Mouse (Mus musculus) ES-E14 (cell line): ENCODE measurements at regions not wholly inside any gene's neighbourhood (a gene's known extent, or its start where the extent isn't known, plus 50 kb on each side); places are given as distances from the start of the nearest gene placed in this dataset.

ENCODE experiments used
- DNase-seq: peaks from one replicate; pipeline ENCODE4 v3.0.0-alpha.2; 2013; ENCODE audit warnings: low read depth, low spot score
- H3K27ac ChIP-seq: 2 replicates; pipeline ENCODE4 v1.5.1; 2012; ENCODE audit warnings: low read depth, mild to moderate bottlenecking, low read length, moderate library complexity, mixed read lengths; ENCODE audit not compliant: poor library complexity, insufficient read depth, severe bottlenecking
- H3K36me3 ChIP-seq: 2 replicates; pipeline ENCODE4 v1.6.1; 2012; ENCODE audit warnings: mild to moderate bottlenecking, low read length, moderate library complexity, mixed read lengths; ENCODE audit not compliant: control insufficient read depth, poor library complexity, insufficient read depth, severe bottlenecking
- H3K4me1 ChIP-seq, 2 experiments: fragments of 150-350 bp in 1 of 2; sonication (generic) in 1 of 2; 2 replicates each; pipeline ENCODE4 v1.6.1; 2012; ENCODE audit warnings: low read length in 2 of 2, mild to moderate bottlenecking in 1 of 2, mixed read lengths in 1 of 2; ENCODE audit not compliant: control insufficient read depth in 2 of 2, insufficient read depth in 2 of 2, poor library complexity in 1 of 2
- H3K4me3 ChIP-seq, 2 experiments: fragments of 150-350 bp in 1 of 2; sonication (generic) in 1 of 2; 2 replicates each; pipeline ENCODE4 v1.5.1; 2012; ENCODE audit warnings: low read length in 2 of 2, low read depth in 1 of 2, mild to moderate bottlenecking in 1 of 2, mixed read lengths in 1 of 2; ENCODE audit not compliant: insufficient read depth in 1 of 2, poor library complexity in 1 of 2, severe bottlenecking in 1 of 2
- H3K9ac ChIP-seq: 2 replicates; pipeline ENCODE4 v1.6.1; 2012; ENCODE audit warnings: low read depth, mild to moderate bottlenecking, low read length, mixed read lengths; ENCODE audit not compliant: poor library complexity, insufficient read depth, severe bottlenecking
- H3K9me3 ChIP-seq: fragments of 150-350 bp; sonication (generic); 2 replicates; pipeline ENCODE4 v1.6.1; 2012; ENCODE audit warnings: low read depth, mild to moderate bottlenecking, low read length; ENCODE audit not compliant: control insufficient read depth, insufficient read depth
- CHD2 ChIP-seq: IDR thresholded peaks from 2 replicates; pipeline ENCODE4 v1.6.1; 2014; ENCODE audit warnings: mild to moderate bottlenecking, low read depth, low read length, inconsistent platforms
- HCFC1 ChIP-seq: IDR thresholded peaks from 2 replicates; pipeline ENCODE4 v1.6.1; 2012; ENCODE audit warnings: low read length, inconsistent platforms, borderline replicate concordance; ENCODE audit not compliant: insufficient read depth
- MAFK ChIP-seq: IDR thresholded peaks from 2 replicates; pipeline ENCODE4 v1.6.1; 2014; ENCODE audit warnings: mild to moderate bottlenecking, low read depth, low read length, inconsistent platforms; ENCODE audit not compliant: insufficient read depth
- ZC3H11A ChIP-seq: IDR thresholded peaks from 2 replicates; pipeline ENCODE4 v1.6.1; 2012; ENCODE audit warnings: low read depth, mild to moderate bottlenecking, inconsistent platforms, low read length, borderline replicate concordance
- ZNF384 ChIP-seq: IDR thresholded peaks from 2 replicates; pipeline ENCODE4 v1.6.1; 2012; ENCODE audit warnings: low read depth, low read length, inconsistent platforms
- in situ Hi-C, 2 experiments: fragments of 600-800 bp; cut with MboI; formaldehyde crosslinking; loops; one replicate each; pipeline ENCODE4 v1.15.1; 2025; ENCODE audit warnings: low sequenced_read_pairs in 2 of 2, inconsistent platforms in 1 of 2; ENCODE audit not compliant: unreplicated experiment in 2 of 2

DNA sequence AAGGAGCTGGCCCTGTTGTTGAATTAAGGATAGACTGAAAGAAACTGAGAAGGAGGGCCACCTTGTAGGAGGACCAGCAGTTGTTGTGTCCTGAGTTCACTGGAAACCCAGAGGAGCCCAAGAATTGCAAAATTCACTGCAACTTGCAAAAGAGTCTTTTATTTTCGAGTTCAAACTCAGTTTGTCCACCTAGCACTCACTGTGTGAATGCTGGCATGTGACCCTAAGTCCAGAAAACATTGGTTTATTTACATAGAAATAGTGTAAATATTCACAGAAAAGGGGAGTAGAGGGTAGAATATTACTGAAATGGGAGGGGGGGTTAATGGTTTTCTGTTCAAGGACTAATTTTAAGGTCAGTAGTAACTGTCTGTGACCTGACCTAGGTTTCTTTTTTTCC, 394.7 kb downstream of the 4933405O20Rik start:
- H3K9ac ChIP-seq = no peak overlapping the region
- TF ChIP-seq CHD2 = no peak
- TF ChIP-seq ZNF384 = no peak
- TF ChIP-seq ZC3H11A = no peak
- no peak for TF ChIP-seq MAFK
- no peak for TF ChIP-seq HCFC1
- no peaks in the 10 kb centered on the region for H3K9me3 ChIP-seq
- no peak overlapping the region for H3K4me3 ChIP-seq
- DNase-seq = no peak
- H3K4me1 ChIP-seq = no peaks in the 10 kb centered on the region
- no peaks in the 10 kb centered on the region for H3K36me3 ChIP-seq
- in situ Hi-C loops = no loop called here
- H3K27ac ChIP-seq = no peak overlapping the region

DNA sequence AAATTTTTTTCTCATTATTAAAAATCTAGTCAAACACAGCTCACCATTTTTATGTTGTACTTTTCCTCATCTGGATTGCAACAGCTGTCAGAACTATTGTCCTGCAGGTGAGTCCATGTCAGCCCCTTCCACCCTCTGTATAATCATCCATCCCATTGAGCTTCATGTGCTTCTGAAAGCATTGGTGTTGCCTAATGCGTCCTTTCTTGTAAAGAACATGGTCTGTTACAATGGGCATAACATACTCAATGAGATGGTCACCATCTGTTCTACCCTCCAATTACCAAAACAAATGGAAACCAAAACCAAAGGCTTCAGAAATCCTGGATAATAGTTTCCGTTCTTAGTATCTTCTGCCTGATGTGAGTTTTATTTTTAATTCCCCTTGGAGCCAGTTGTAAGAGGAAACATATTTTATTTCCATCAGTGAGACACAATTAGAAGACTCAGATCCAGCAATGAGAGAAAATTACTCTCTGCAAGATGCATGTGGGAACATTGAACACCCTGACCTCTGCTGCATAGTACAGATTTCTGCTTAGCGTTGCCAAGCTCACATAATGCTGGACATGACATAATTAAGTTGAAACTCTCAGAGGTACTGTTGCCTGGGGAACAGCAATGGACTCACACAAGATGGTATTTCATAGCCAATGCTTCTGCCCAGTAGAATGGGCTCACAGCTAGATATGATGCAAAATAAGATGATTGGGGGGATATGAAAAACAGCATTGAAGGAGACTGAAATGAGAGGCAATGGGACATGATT, 443.1 kb downstream of the 4933405O20Rik start:
- no peaks in the 10 kb centered on the region for H3K9me3 ChIP-seq
- no peak for TF ChIP-seq CHD2
- TF ChIP-seq ZC3H11A = no peak
- no peak for TF ChIP-seq HCFC1
- no peak for TF ChIP-seq MAFK
- TF ChIP-seq ZNF384 = no peak
- no peak overlapping the region for H3K27ac ChIP-seq
- no peak overlapping the region for H3K9ac ChIP-seq
- no peak overlapping the region for H3K4me3 ChIP-seq
- in situ Hi-C loops = no loop called here
- DNase-seq = no peak
- no peaks in the 10 kb centered on the region for H3K36me3 ChIP-seq
- no peaks in the 10 kb centered on the region for H3K4me1 ChIP-seq

DNA sequence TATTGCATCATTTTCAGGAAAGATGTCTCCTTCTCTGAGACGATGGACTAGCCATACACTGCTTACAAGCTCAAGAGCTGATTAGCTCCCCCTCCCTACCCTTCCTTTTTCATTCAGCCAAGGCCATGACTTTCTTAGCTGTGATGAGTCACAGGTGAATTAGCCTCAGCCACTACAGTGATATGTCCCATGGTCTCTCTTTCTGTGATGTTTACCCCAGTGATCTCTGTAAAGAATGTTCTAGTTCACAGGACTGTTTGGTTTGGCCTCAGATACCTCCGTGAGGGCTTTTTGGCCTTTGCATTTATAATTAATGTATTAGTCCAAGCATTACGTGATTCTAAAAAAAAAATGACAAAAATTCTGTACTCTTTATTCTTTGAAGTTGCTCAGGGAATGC, 452.5 kb downstream of the 4933405O20Rik start:
- Histone ChIP-seq H3K9ac (no peak overlapping the region), H3K27ac (no peak overlapping the region)
- in situ Hi-C loops = no loop called here

DNA sequence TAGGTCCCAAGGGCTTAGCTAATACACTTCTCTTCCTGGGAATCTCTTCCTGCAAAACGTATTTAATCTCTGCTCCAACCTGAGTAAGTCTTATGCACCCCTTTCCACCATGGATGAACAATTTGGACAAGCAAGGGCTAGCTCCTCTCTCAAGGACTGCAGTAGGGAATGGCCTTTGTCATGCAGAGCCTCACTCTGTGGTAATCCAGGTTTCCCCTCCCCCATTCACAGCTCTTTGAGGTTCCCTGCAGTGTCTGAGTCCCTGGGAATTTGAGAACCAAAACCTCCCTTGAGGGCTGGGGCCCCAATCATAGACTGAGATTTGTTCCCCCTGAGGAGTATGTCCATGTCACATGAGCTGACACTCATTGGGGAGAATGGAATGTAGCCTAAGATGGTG, 442.5 kb upstream of the Ano5 start:
- H3K9me3 ChIP-seq = no peaks in the 10 kb centered on the region
- H3K4me3 ChIP-seq = no peak overlapping the region
- peak; percentile 20 for DNase-seq
- no peaks in the 10 kb centered on the region for H3K36me3 ChIP-seq
- no peak overlapping the region for H3K27ac ChIP-seq
- H3K4me1 ChIP-seq = no peaks in the 10 kb centered on the region
- in situ Hi-C loops = no loop called here
- H3K9ac ChIP-seq = no peak overlapping the region
- TF ChIP-seq ZNF384 = no peak
- TF ChIP-seq CHD2 = no peak
- no peak for TF ChIP-seq HCFC1
- no peak for TF ChIP-seq MAFK
- no peak for TF ChIP-seq ZC3H11A

More for the DNA sequence above, 452.5 kb downstream of the 4933405O20Rik start:
- no peaks in the 10 kb centered on the region for H3K4me1 ChIP-seq
- H3K9me3 ChIP-seq = no peaks in the 10 kb centered on the region
- no peaks in the 10 kb centered on the region for H3K36me3 ChIP-seq
- TF ChIP-seq CHD2 = no peak
- TF ChIP-seq MAFK = no peak
- no peak overlapping the region for H3K4me3 ChIP-seq
- DNase-seq = no peak

DNA sequence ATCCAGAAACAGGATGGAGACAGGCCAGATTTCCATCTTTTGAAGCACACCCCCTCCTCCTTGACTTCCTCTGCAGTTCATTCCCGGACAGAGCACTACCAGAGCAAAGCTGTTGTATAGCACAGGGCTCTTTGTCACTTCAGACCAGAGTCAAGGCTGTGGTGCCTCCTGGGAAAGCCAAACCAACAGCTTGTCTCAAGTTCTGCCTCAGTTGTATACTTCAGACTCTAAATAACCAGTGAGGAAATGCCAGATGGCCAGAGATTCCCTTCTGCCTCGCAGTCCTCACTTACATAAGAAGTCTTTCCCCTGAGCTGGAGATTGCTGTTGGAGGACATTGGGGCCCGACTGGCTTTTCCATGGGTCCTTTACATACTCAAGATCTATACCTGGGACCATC, 417.1 kb upstream of the Ano5 start:
- Histone ChIP-seq H3K4me3 (no peak overlapping the region), H3K27ac (no peak overlapping the region), H3K9me3 (no peaks in the 10 kb centered on the region), H3K4me1 (no peaks in the 10 kb centered on the region), H3K9ac (no peak overlapping the region), H3K36me3 (no peaks in the 10 kb centered on the region)
- no peak for DNase-seq
- in situ Hi-C loops = no loop called here
- no peak for TF ChIP-seq ZC3H11A
- TF ChIP-seq MAFK = no peak
- TF ChIP-seq ZNF384 = no peak
- TF ChIP-seq HCFC1 = no peak
- no peak for TF ChIP-seq CHD2
